Mouse (Mus musculus): Measurements from ENCODE around the gene Pusl1. TPM values are rescaled to one million over a fixed set of nuclear protein-coding genes. Genes with fewer than 3 reads are reported as not detected.

Gene Pusl1
- polyA plus RNA-seq (2012): 266 and 325 TPM in 2 replicates

GRCm38 (mm10) chr4:155891551-155892001 is at the start of gene Pusl1, which contains the start of gene Acap3:
Gene Pusl1 (minus strand): TSS chr4:155891781.
Gene Acap3 (plus strand): TSS chr4:155891822.
- TF ChIP-seq GATA1 (IDR thresholded peaks at IDR 0.05; ENCODE audit: low read length): no peak

GRCm38 (mm10) chr4:155932031-155932430 is 40.5 kb upstream of the Pusl1 start:
- no peak for TF ChIP-seq GATA1 (IDR thresholded peaks at IDR 0.05; ENCODE audit: low read length)

GRCm38 (mm10) chr4:155908751-155909150 is 17.2 kb upstream of the Pusl1 start:
- TF ChIP-seq GATA1 (IDR thresholded peaks at IDR 0.05; ENCODE audit: low read length): no peak

GRCm38 (mm10) chr4:155908281-155908680 is 16.7 kb upstream of the Pusl1 start:
- TF ChIP-seq GATA1 (IDR thresholded peaks at IDR 0.05; ENCODE audit: low read length): no peak

- no peak for TF ChIP-seq GATA1 (IDR thresholded peaks at IDR 0.05; ENCODE audit: low read length)
Observed at GRCm38 (mm10) chr4:155907003-155907402, 15.4 kb upstream of the Pusl1 start.

- no peak for TF ChIP-seq GATA1 (IDR thresholded peaks at IDR 0.05; ENCODE audit: low read length)
Observed at GRCm38 (mm10) chr4:155906125-155906524, 14.5 kb upstream of the Pusl1 start.

GRCm38 (mm10) chr4:155905634-155906033 is 14.1 kb upstream of the Pusl1 start:
- TF ChIP-seq GATA1 (IDR thresholded peaks at IDR 0.05; ENCODE audit: low read length): no peak

GRCm38 (mm10) chr4:155904318-155905102 is 12.9 kb upstream of the Pusl1 start:
- no peak for TF ChIP-seq GATA1 (IDR thresholded peaks at IDR 0.05; ENCODE audit: low read length)

- no peak for TF ChIP-seq GATA1 (IDR thresholded peaks at IDR 0.05; ENCODE audit: low read length)
Observed at GRCm38 (mm10) chr4:155903246-155903645, 11.7 kb upstream of the Pusl1 start.

- no peak for TF ChIP-seq GATA1 (IDR thresholded peaks at IDR 0.05; ENCODE audit: low read length)
Observed at GRCm38 (mm10) chr4:155901205-155901604, 9.6 kb upstream of the Pusl1 start.

GRCm38 (mm10) chr4:155899355-155899754 is 7.8 kb upstream of the Pusl1 start:
- no peak for TF ChIP-seq GATA1 (IDR thresholded peaks at IDR 0.05; ENCODE audit: low read length)

GRCm38 (mm10) chr4:155898318-155898717 is 6.7 kb upstream of the Pusl1 start:
- TF ChIP-seq GATA1 (IDR thresholded peaks at IDR 0.05; ENCODE audit: low read length): no peak

- TF ChIP-seq GATA1 (IDR thresholded peaks at IDR 0.05; ENCODE audit: low read length): no peak
Observed at GRCm38 (mm10) chr4:155896461-155896860, 4.9 kb upstream of the Pusl1 start.

- no peak for TF ChIP-seq GATA1 (IDR thresholded peaks at IDR 0.05; ENCODE audit: low read length)
Observed at GRCm38 (mm10) chr4:155895826-155896225, 4.2 kb upstream of the Pusl1 start.

GRCm38 (mm10) chr4:155895216-155895615 is 3.6 kb upstream of the Pusl1 start:
- no peak for TF ChIP-seq GATA1 (IDR thresholded peaks at IDR 0.05; ENCODE audit: low read length)

GRCm38 (mm10) chr4:155894311-155894881 is 2.8 kb upstream of the Pusl1 start:
- TF ChIP-seq GATA1 (IDR thresholded peaks at IDR 0.05; ENCODE audit: low read length): no peak

GRCm38 (mm10) chr4:155893212-155893690 is 1.7 kb upstream of the Pusl1 start:
- TF ChIP-seq GATA1 (IDR thresholded peaks at IDR 0.05; ENCODE audit: low read length): no peak
